Mouse (Mus musculus) myocyte (in vitro differentiated cells): ENCODE measurements at regions not wholly inside any gene's neighbourhood (a gene's known extent, or its start where the extent isn't known, plus 50 kb on each side); places are given as distances from the start of the nearest gene placed in this dataset.

Experiments used
- H3K27me3 ChIP-seq: one replicate; pipeline ENCODE4 v1.6.1; 2011; ENCODE audit not compliant: control insufficient read depth, insufficient read depth, insufficient read length
- H3K36me3 ChIP-seq: one replicate; pipeline ENCODE4 v1.6.1; 2011; ENCODE audit not compliant: control insufficient read depth, insufficient read depth
- H3K4me2 ChIP-seq: one replicate; pipeline ENCODE4 v1.6.1; 2011; ENCODE audit warnings: low read depth, control low read depth
- H3K4me3 ChIP-seq: one replicate; pipeline ENCODE4 v1.5.1; 2011; ENCODE audit warnings: mild to moderate bottlenecking, control low read depth, moderate library complexity
- H3K79me2 ChIP-seq: one replicate; pipeline ENCODE4 v1.6.1; 2011; ENCODE audit not compliant: control insufficient read depth, insufficient read depth
- H3ac ChIP-seq: one replicate; pipeline ENCODE4 v1.6.1; 2011; ENCODE audit not compliant: control insufficient read depth, insufficient read length
- CEBPB ChIP-seq: IDR thresholded peaks from 2 replicates; pipeline ENCODE4 v1.6.1; 2011; ENCODE audit warnings: mild to moderate bottlenecking, moderate library complexity; ENCODE audit not compliant: poor library complexity, insufficient read depth, severe bottlenecking
- E2F4 ChIP-seq: IDR thresholded peaks from one replicate; pipeline ENCODE4 v1.6.1; 2011; ENCODE audit warnings: mild to moderate bottlenecking, control low read depth, moderate library complexity; ENCODE audit not compliant: insufficient read depth
- MAX ChIP-seq: IDR thresholded peaks from one replicate; pipeline ENCODE4 v1.6.1; 2011; ENCODE audit warnings: low read depth, mild to moderate bottlenecking, control low read depth
- MYOD1 ChIP-seq, 3 experiments: IDR thresholded peaks; one replicate each; pipeline ENCODE4 v1.6.1; 2011; ENCODE audit warnings: control low read depth in 2 of 3, low read depth in 2 of 3, mild to moderate bottlenecking in 2 of 3, moderate library complexity in 1 of 3; ENCODE audit not compliant: insufficient read length in 2 of 3, control insufficient read depth in 1 of 3
- MYOG ChIP-seq, 3 experiments: IDR thresholded peaks; one replicate each; pipeline ENCODE4 v1.6.1; 2011; ENCODE audit warnings: control low read depth in 2 of 3, low read depth in 2 of 3, mild to moderate bottlenecking in 2 of 3; ENCODE audit not compliant: insufficient read length in 2 of 3, control insufficient read depth in 1 of 3, insufficient read depth in 1 of 3
- POLR2A ChIP-seq: IDR thresholded peaks from one replicate; pipeline ENCODE4 v1.6.1; 2011; ENCODE audit warnings: low read depth, mild to moderate bottlenecking, control low read depth, moderate library complexity; ENCODE audit not compliant: insufficient read length
- POLR2AphosphoS2 ChIP-seq: IDR thresholded peaks from one replicate; pipeline ENCODE4 v1.6.1; 2011; ENCODE audit warnings: low read depth, control low read depth; ENCODE audit not compliant: insufficient read length
- REST ChIP-seq: IDR thresholded peaks from one replicate; pipeline ENCODE4 v1.6.1; 2011; ENCODE audit warnings: mild to moderate bottlenecking, control low read depth, moderate library complexity; ENCODE audit not compliant: insufficient read depth, insufficient read length
- SRF ChIP-seq: IDR thresholded peaks from one replicate; pipeline ENCODE4 v1.6.1; 2011; ENCODE audit warnings: low read depth; ENCODE audit not compliant: control insufficient read depth, insufficient read length
- TCF12 ChIP-seq: IDR thresholded peaks from one replicate; pipeline ENCODE4 v1.6.1; 2011; ENCODE audit warnings: mild to moderate bottlenecking, control low read depth; ENCODE audit not compliant: poor library complexity, insufficient read depth, severe bottlenecking
- TCF3 ChIP-seq: IDR thresholded peaks from one replicate; pipeline ENCODE4 v1.6.1; 2011; ENCODE audit warnings: low read depth, control low read depth; ENCODE audit not compliant: insufficient read length
- USF1 ChIP-seq: IDR thresholded peaks from one replicate; pipeline ENCODE4 v1.6.1; 2011; ENCODE audit warnings: low read depth, mild to moderate bottlenecking, control low read depth, moderate library complexity

DNA sequence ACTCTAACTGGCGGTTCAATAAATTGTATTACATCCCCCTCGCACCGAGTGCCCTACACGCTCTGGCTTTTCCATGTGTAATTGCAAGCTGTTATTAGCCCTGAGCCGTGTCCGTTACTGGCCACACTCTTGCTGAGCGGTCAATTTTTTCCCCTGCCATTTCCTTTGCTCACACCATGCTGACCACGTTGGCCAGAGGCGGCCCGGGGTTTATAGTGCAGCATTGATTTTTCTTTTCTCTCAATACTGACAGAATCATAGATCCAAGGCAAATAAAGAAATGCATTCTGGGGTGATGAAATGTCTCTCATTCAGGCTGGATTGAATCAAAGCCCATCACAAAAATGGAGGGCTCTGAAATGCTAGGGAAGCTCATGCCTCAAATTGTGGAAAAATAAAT lies 150.0 kb upstream of the Onecut1 start:
- no peak overlapping the region for H3ac ChIP-seq
- no peaks in the 10 kb centered on the region for H3K79me2 ChIP-seq
- no peak for TF ChIP-seq MAX
- TF ChIP-seq MYOD1 (IDR thresholded peaks at IDR 0.05; ENCODE audit: control insufficient read depth in 1 of 3, insufficient read length in 2 of 3, low read depth in 2 of 3), result no peak
- no peak for TF ChIP-seq E2F4
- no peak for TF ChIP-seq CEBPB
- no peak for TF ChIP-seq MYOG (IDR thresholded peaks at IDR 0.05; ENCODE audit: control insufficient read depth in 1 of 3, insufficient read depth in 1 of 3, insufficient read length in 2 of 3, low read depth in 2 of 3)
- no peak for TF ChIP-seq REST
- no peak for TF ChIP-seq TCF12
- no peak for TF ChIP-seq POLR2AphosphoS2
- TF ChIP-seq TCF3, result no peak
- TF ChIP-seq SRF, result no peak
- no peak for TF ChIP-seq POLR2A
- TF ChIP-seq USF1, result no peak
- H3K4me3 ChIP-seq, result no peak overlapping the region
- no peaks in the 10 kb centered on the region for H3K36me3 ChIP-seq
- no peaks in the 10 kb centered on the region for H3K27me3 ChIP-seq
- H3K4me2 ChIP-seq, result no peak overlapping the region

DNA sequence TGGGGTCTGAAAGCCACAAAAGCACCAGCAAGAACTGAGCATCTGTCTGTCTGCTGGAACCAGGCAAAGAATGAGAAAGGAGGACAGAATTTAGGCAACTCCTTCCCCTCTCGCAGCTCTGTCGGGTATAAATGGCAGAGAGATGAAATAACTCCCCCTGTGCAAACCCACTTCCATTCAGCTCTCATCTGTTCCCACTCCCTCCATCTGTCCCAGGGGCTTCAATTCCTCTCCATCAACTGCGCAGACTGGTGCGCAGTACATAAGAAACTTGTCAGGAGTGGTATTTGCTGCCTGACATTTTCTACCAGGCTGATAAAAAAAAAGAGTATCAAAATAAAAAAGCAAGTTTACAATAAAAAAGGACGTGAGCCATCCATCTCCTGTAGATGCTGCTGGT lies 129.3 kb upstream of the Onecut1 start:
- H3K79me2 ChIP-seq, result no peaks in the 10 kb centered on the region
- no peaks in the 10 kb centered on the region for H3K27me3 ChIP-seq
- no peak overlapping the region for H3K4me3 ChIP-seq
- no peak overlapping the region for H3ac ChIP-seq
- H3K36me3 ChIP-seq, result no peaks in the 10 kb centered on the region
- H3K4me2 ChIP-seq, result no peak overlapping the region
- TF ChIP-seq TCF12 (no peak), MYOG (IDR thresholded peaks at IDR 0.05; ENCODE audit: control insufficient read depth in 1 of 3, insufficient read depth in 1 of 3, insufficient read length in 2 of 3, low read depth in 2 of 3) (no peak), POLR2A (no peak), POLR2AphosphoS2 (no peak), REST (no peak), SRF (no peak), USF1 (no peak), CEBPB (no peak), E2F4 (no peak), TCF3 (no peak), MAX (no peak), MYOD1 (IDR thresholded peaks at IDR 0.05; ENCODE audit: control insufficient read depth in 1 of 3, insufficient read length in 2 of 3, low read depth in 2 of 3) (no peak)

DNA sequence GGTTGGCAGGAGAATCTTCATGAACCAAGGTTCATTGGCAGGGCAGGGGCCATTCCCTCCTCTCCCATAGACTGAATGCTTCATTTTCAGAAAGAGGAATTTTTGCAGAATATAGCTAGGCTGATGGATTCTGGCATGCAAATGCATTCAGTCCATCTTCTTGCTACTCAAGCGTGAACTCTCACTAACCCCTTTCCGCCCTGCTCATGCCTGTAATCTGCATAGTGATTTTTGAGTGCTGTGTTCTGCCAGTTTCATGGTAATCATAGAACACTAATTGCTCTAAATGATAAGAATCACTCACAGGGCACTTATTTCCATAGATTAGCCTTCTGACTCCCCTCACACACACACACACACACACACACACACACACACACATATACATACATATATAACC lies 119.8 kb upstream of the Onecut1 start:
- TF ChIP-seq POLR2AphosphoS2, result no peak
- no peak for TF ChIP-seq MYOG (IDR thresholded peaks at IDR 0.05; ENCODE audit: control insufficient read depth in 1 of 3, insufficient read depth in 1 of 3, insufficient read length in 2 of 3, low read depth in 2 of 3)
- no peak for TF ChIP-seq REST
- no peak for TF ChIP-seq E2F4
- TF ChIP-seq MAX, result no peak
- no peak for TF ChIP-seq CEBPB
- no peak for TF ChIP-seq TCF12
- TF ChIP-seq USF1, result no peak
- no peak for TF ChIP-seq POLR2A
- no peak for TF ChIP-seq SRF
- TF ChIP-seq MYOD1 (IDR thresholded peaks at IDR 0.05; ENCODE audit: control insufficient read depth in 1 of 3, insufficient read length in 2 of 3, low read depth in 2 of 3), result no peak
- TF ChIP-seq TCF3, result no peak

DNA sequence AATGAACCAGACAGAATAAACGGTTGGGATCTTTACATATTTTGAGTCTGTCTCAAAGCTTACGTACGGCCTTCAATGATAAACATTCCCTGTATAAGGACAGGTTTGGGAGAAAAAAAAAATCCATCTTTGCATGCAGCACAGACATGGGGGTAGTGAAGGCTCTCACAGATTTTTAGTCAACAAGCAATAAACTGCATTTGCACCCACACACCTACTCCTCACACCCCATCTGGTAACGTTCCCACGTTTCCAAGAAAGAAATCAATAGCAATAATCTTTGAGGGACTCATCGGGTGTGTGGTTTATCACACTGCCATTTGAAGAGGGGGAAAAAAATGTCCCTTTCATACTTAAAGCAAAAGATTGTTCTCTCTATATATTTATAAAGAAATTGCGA lies 113.8 kb upstream of the Onecut1 start:
- Histone ChIP-seq H3K4me3 (no peak overlapping the region), H3K4me2 (no peak overlapping the region), H3K27me3 (no peaks in the 10 kb centered on the region), H3K36me3 (no peaks in the 10 kb centered on the region), H3K79me2 (no peaks in the 10 kb centered on the region), H3ac (no peak overlapping the region)
- no peak for TF ChIP-seq SRF

More for the DNA sequence above, 119.8 kb upstream of the Onecut1 start:
- H3K36me3 ChIP-seq, result no peaks in the 10 kb centered on the region
- no peak overlapping the region for H3K4me2 ChIP-seq
- H3ac ChIP-seq, result no peak overlapping the region
- no peaks in the 10 kb centered on the region for H3K79me2 ChIP-seq
- no peak overlapping the region for H3K4me3 ChIP-seq
- no peaks in the 10 kb centered on the region for H3K27me3 ChIP-seq

DNA sequence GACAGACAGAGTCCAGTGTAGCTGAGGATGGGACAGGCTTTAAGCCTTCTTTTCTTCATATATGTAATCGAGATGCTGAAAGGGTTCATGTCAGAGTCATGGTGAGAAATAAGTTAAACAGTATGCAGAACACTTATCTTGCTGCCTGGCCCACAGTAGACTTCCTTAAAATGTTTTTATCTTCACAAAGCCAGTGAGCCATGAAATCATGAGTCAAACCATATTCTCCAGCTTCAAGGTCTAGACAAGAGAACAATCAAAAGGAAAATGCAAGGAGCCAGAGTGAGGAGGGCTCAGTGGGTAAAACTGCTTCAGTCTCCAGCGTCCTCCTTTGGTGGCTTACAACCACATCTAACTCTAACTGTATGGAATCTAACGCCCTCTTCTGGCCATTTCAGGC lies 103.7 kb upstream of the Onecut1 start:
- TF ChIP-seq POLR2A (no peak), MAX (no peak), MYOD1 (IDR thresholded peaks at IDR 0.05; ENCODE audit: control insufficient read depth in 1 of 3, insufficient read length in 2 of 3, low read depth in 2 of 3) (no peak), USF1 (no peak), TCF3 (no peak), REST (no peak), SRF (no peak), POLR2AphosphoS2 (no peak), CEBPB (no peak), E2F4 (no peak), MYOG (IDR thresholded peaks at IDR 0.05; ENCODE audit: control insufficient read depth in 1 of 3, insufficient read depth in 1 of 3, insufficient read length in 2 of 3, low read depth in 2 of 3) (no peak)
- no peaks in the 10 kb centered on the region for H3K27me3 ChIP-seq
- no peak overlapping the region for H3K4me3 ChIP-seq
- no peaks in the 10 kb centered on the region for H3K79me2 ChIP-seq
- no peak overlapping the region for H3ac ChIP-seq
- no peak overlapping the region for H3K4me2 ChIP-seq
- no peaks in the 10 kb centered on the region for H3K36me3 ChIP-seq
